12 mouse cellular contexts compared by ENCODE assay signal in genomic region chr1:133247189-133247588, GRCm38 (mm10).
DNase-seq lines count a peak whose midpoint lies in the region; ATAC-seq and TF ChIP-seq lines count a peak whose summit lies in the region.
"Had no signal": no experiment of that assay in that cellular context is flagged by ENCODE, and none has a peak within 500 bp of the region (broad histone marks: within the 10 kb centered on the region; RNA-seq: fewer than 3 reads in every experiment).

No protein-coding gene starts in this region.

- H3K36me3 ChIP-seq in intestine, embryonic 14.5 days (ENCODE audit: control insufficient read depth, insufficient read depth, low read length): no peaks in the 10 kb centered on the region
- H3K36me3 ChIP-seq in intestine, postnatal 0 days (ENCODE audit: control insufficient read depth, insufficient read depth): no peaks in the 10 kb centered on the region
- no peaks in the 10 kb centered on the region for H3K36me3 ChIP-seq in embryonic facial prominence, embryonic 10.5 days (replicated peaks)
- no peaks in the 10 kb centered on the region for H3K36me3 ChIP-seq in heart, embryonic 15.5 days
- no peaks in the 10 kb centered on the region for H3K36me3 ChIP-seq in neural tube, embryonic 12.5 days
- H3K36me3 ChIP-seq in limb, embryonic 10.5 days: no peaks in the 10 kb centered on the region

- 76% methylated on average over 5 of the region's 5 CpGs for WGBS in intestine, embryonic 14.5 days
- 71% methylated on average over 5 of the region's 5 CpGs for WGBS in intestine, postnatal 0 days
- 83% methylated on average over 5 of the region's 5 CpGs for WGBS in embryonic facial prominence, embryonic 10.5 days
- WGBS in heart, embryonic 15.5 days: 57% methylated on average over 5 of the region's 5 CpGs
- WGBS in neural tube, embryonic 12.5 days: 79% methylated on average over 5 of the region's 5 CpGs
- WGBS in limb, embryonic 10.5 days: 94% methylated on average over 5 of the region's 5 CpGs

- no peak for ATAC-seq in intestine, embryonic 14.5 days (replicated peaks; ENCODE audit: low FRiP score, low TSS enrichment, low read depth)
- no peak for ATAC-seq in intestine, postnatal 0 days
- no peak for ATAC-seq in heart, embryonic 15.5 days (replicated peaks; ENCODE audit: insufficient number of reproducible peaks, insufficient read depth, low FRiP score, low read depth)
- ATAC-seq in neural tube, embryonic 12.5 days (ENCODE audit: low FRiP score, low read depth): no peak

- H3K9me3 ChIP-seq in intestine, embryonic 14.5 days (ENCODE audit: control insufficient read depth, low read length): no peaks in the 10 kb centered on the region
- H3K9me3 ChIP-seq in intestine, postnatal 0 days (ENCODE audit: control insufficient read depth): no peaks in the 10 kb centered on the region
- no peaks in the 10 kb centered on the region for H3K9me3 ChIP-seq in embryonic facial prominence, embryonic 10.5 days
- no peaks in the 10 kb centered on the region for H3K9me3 ChIP-seq in heart, embryonic 15.5 days (replicated peaks)
- no peaks in the 10 kb centered on the region for H3K9me3 ChIP-seq in neural tube, embryonic 12.5 days
- H3K9me3 ChIP-seq in limb, embryonic 10.5 days (replicated peaks): no peaks in the 10 kb centered on the region

- H3K27me3 ChIP-seq in intestine, embryonic 14.5 days (replicated peaks; ENCODE audit: control insufficient read depth, insufficient read depth, low read length): no peaks in the 10 kb centered on the region
- no peaks in the 10 kb centered on the region for H3K27me3 ChIP-seq in intestine, postnatal 0 days (replicated peaks; ENCODE audit: control insufficient read depth, insufficient read depth, low read length)
- peaks cover 17% of the 10 kb centered on the region for H3K27me3 ChIP-seq in embryonic facial prominence, embryonic 10.5 days (replicated peaks; ENCODE audit: low read depth, poor library complexity, severe bottlenecking)
- H3K27me3 ChIP-seq in heart, embryonic 15.5 days: no peaks in the 10 kb centered on the region
- H3K27me3 ChIP-seq in neural tube, embryonic 12.5 days (replicated peaks): no peaks in the 10 kb centered on the region
- peaks cover 38% of the 10 kb centered on the region; the same call in 1 of the 2 replicates for H3K27me3 ChIP-seq in limb, embryonic 10.5 days (ENCODE audit: low read depth, poor library complexity, severe bottlenecking)

- peaks cover 37% of the 10 kb centered on the region for H3K4me1 ChIP-seq in intestine, embryonic 14.5 days (replicated peaks; ENCODE audit: control insufficient read depth, insufficient read depth, low read length)
- H3K4me1 ChIP-seq in intestine, postnatal 0 days (replicated peaks; ENCODE audit: control insufficient read depth, insufficient read depth, low read length): peaks cover 27% of the 10 kb centered on the region
- H3K4me1 ChIP-seq in embryonic facial prominence, embryonic 10.5 days: peaks cover 38% of the 10 kb centered on the region
- peaks cover 67% of the 10 kb centered on the region for H3K4me1 ChIP-seq in heart, embryonic 15.5 days (replicated peaks)
- H3K4me1 ChIP-seq in neural tube, embryonic 12.5 days: peaks cover 52% of the 10 kb centered on the region
- H3K4me1 ChIP-seq in limb, embryonic 10.5 days: peaks cover 35% of the 10 kb centered on the region

- peak overlapping the region; percentile 1; the same call in 1 of the 2 replicates for H3K4me2 ChIP-seq in intestine, embryonic 14.5 days (ENCODE audit: low read length)
- no peak overlapping the region for H3K4me2 ChIP-seq in intestine, postnatal 0 days (replicated peaks; ENCODE audit: low read depth)
- H3K4me2 ChIP-seq in heart, embryonic 15.5 days: peak overlapping the region; percentile 55
- H3K4me2 ChIP-seq in neural tube, embryonic 12.5 days (replicated peaks): peak overlapping the region; percentile 51

- no peak for TF ChIP-seq CTCF in intestine, postnatal 0 days (IDR thresholded peaks at IDR 0.05; ENCODE audit: low read depth)

- no peak overlapping the region for H3K4me3 ChIP-seq in intestine, embryonic 14.5 days (ENCODE audit: low read depth, low read length)
- H3K4me3 ChIP-seq in intestine, postnatal 0 days (ENCODE audit: low read depth, low read length): no peak overlapping the region
- H3K4me3 ChIP-seq in embryonic facial prominence, embryonic 10.5 days: no peak overlapping the region
- H3K4me3 ChIP-seq in heart, embryonic 15.5 days: peak overlapping the region; percentile 39
- no peak overlapping the region for H3K4me3 ChIP-seq in neural tube, embryonic 12.5 days
- no peak overlapping the region for H3K4me3 ChIP-seq in limb, embryonic 10.5 days
- H3K4me3 ChIP-seq: left cerebral cortex, adult 2 months had no signal

- no peak overlapping the region for H3K9ac ChIP-seq in intestine, embryonic 14.5 days (ENCODE audit: low read length)
- H3K9ac ChIP-seq in intestine, postnatal 0 days (ENCODE audit: low read depth, low read length): no peak overlapping the region
- H3K9ac ChIP-seq in heart, embryonic 15.5 days: peak overlapping the region; percentile 40; the same call in 1 of the 2 replicates
- no peak overlapping the region; the same call in 1 of the 2 replicates for H3K9ac ChIP-seq in neural tube, embryonic 12.5 days
- H3K9ac ChIP-seq: liver, embryonic 14.5 days had no signal

- DNase-seq in intestine, embryonic 14.5 days (ENCODE audit: low spot score): no peak
- DNase-seq in embryonic facial prominence, embryonic 10.5 days (ENCODE audit: low spot score): no peak
- DNase-seq in limb, embryonic 10.5 days (ENCODE audit: low spot score): no peak
- no peak for DNase-seq in gastrocnemius, postnatal 4 days (ENCODE audit: low spot score in 2 of 2)
- DNase-seq: adrenal gland, postnatal 36 days; cerebellum, adult 11 months had no signal

- no peak overlapping the region for H3K27ac ChIP-seq in intestine, embryonic 14.5 days (ENCODE audit: low read depth)
- no peak overlapping the region for H3K27ac ChIP-seq in intestine, postnatal 0 days (ENCODE audit: low read depth, low read length)
- H3K27ac ChIP-seq in embryonic facial prominence, embryonic 10.5 days (replicated peaks): peak overlapping the region; percentile 35; the same call in 1 of the 2 replicates
- peak overlapping the region; percentile 44; the same call in 1 of the 2 replicates for H3K27ac ChIP-seq in heart, embryonic 15.5 days
- H3K27ac ChIP-seq in neural tube, embryonic 12.5 days: no peak overlapping the region
- no peak overlapping the region for H3K27ac ChIP-seq in limb, embryonic 10.5 days
- H3K27ac ChIP-seq: left cerebral cortex, adult 2 months; liver, embryonic 14.5 days; macrophage had no signal

Comparison
In these comparisons a context has a peak if more than half of its experiments do, and no peak if none do; other contexts are left out.
1. H3K27ac ChIP-seq: peak in embryonic facial prominence, embryonic 10.5 days (single experiment) and heart, embryonic 15.5 days (single experiment); none in intestine, embryonic 14.5 days (single experiment), intestine, postnatal 0 days (single experiment), neural tube, embryonic 12.5 days (single experiment) and limb, embryonic 10.5 days (single experiment).